Mouse (Mus musculus): Measurements from ENCODE around the gene Crygb. TPM values are rescaled to one million over a fixed set of nuclear protein-coding genes. Genes with fewer than 3 reads are reported as not detected.
"Not testable (repeated sequence)": the region's sequence is repeated elsewhere in the genome, so short reads cannot be mapped to it uniquely, and the experiment has no call there.

The Crygb gene
- polyA plus RNA-seq, 1 experiment, result not detected

- Histone ChIP-seq H3K36me3 (ENCODE audit: control insufficient read depth) (no peaks in the 10 kb centered on the region), H3K9me3 (ENCODE audit: control insufficient read depth, low read length) (no peaks in the 10 kb centered on the region), H3K4me1 (ENCODE audit: control insufficient read depth) (no peaks in the 10 kb centered on the region), H3K4me3 (replicated peaks) (no peak overlapping the region), H3K27me3 (ENCODE audit: control insufficient read depth) (no peaks in the 10 kb centered on the region)
- TF ChIP-seq GATA1 (IDR thresholded peaks at IDR 0.05; ENCODE audit: low read length), result no peak
- TF ChIP-seq TAL1 (IDR thresholded peaks at IDR 0.05; ENCODE audit: low read length), result no peak
These were observed 6.7 kb upstream of the Crygb start for GRCm38 (mm10) chr1:65088567-65089356.

GRCm38 (mm10) chr1:65075607-65076006, 6.5 kb downstream of the Crygb start:
- Histone ChIP-seq H3K9me3 (ENCODE audit: control insufficient read depth, low read length) (no peaks in the 10 kb centered on the region), H3K4me3 (replicated peaks) (no peak overlapping the region), H3K36me3 (ENCODE audit: control insufficient read depth) (no peaks in the 10 kb centered on the region), H3K4me1 (ENCODE audit: control insufficient read depth) (no peaks in the 10 kb centered on the region), H3K27me3 (ENCODE audit: control insufficient read depth) (no peaks in the 10 kb centered on the region)
- TF ChIP-seq GATA1 (IDR thresholded peaks at IDR 0.05; ENCODE audit: low read length), result no peak

DNA sequence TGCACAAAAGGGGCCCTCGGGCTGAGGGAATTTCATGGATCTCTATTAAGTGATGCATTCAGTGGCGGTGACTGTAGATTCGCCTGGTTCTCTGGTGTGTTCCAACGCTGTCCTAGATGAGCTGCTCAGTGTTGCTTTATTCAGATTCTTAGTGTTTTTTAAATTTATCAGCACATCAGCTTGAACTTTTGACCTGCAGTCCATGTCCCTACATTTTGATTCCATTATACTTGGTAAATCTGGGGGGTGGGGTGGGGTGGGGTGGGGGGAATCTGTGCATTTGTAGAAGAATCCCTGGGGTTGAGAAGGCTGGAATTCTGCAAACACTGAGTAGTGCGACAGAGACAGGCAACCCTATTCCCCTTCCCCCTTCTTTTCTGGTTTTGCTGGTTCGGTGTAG, 8.5 kb downstream of the Crygb start, which contains the start of gene Crygc:
Gene Crygc (minus strand): TSS at position 101 of the 400 bp plus-strand sequence.
- Histone ChIP-seq H3K9me3 (ENCODE audit: control insufficient read depth, low read length) (no peaks in the 10 kb centered on the region), H3K36me3 (ENCODE audit: control insufficient read depth) (no peaks in the 10 kb centered on the region)

DNA sequence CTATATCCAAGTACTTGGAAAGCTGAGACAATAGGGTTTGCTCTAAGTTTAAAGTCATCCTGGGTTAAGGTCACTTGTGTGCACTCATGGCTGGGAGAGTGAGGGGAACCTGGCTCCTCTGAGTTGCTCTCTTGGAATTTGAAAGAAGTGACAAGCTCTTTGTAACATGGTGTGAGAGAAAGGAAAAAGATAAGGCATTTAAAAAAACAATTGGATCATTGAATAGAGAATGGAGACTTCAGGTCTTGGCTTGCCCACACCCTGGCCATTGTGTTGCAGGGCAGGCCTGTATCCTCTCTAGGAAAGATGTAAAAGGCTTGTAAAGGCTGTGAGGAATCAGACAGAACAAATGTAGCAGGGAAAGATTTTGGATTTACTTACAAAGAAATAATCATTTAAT, 14.2 kb downstream of the Crygb start:
- H3K4me1 ChIP-seq (ENCODE audit: control insufficient read depth), result no peaks in the 10 kb centered on the region
- H3K4me3 ChIP-seq (replicated peaks), result no peak overlapping the region
- H3K36me3 ChIP-seq (ENCODE audit: control insufficient read depth), result no peaks in the 10 kb centered on the region
- no peaks in the 10 kb centered on the region; the same call in 1 of the 2 replicates for H3K9me3 ChIP-seq (ENCODE audit: control insufficient read depth, low read length)
- TF ChIP-seq TAL1 (IDR thresholded peaks at IDR 0.05; ENCODE audit: low read length) (no peak), GATA1 (IDR thresholded peaks at IDR 0.05; ENCODE audit: low read length) (no peak)
- H3K27me3 ChIP-seq (ENCODE audit: control insufficient read depth), result no peaks in the 10 kb centered on the region

More for the DNA sequence above, 8.5 kb downstream of the Crygb start, which contains the start of gene Crygc:
- Histone ChIP-seq H3K4me1 (ENCODE audit: control insufficient read depth) (no peaks in the 10 kb centered on the region), H3K4me3 (replicated peaks) (no peak within 1 kb of the TSS), H3K27me3 (ENCODE audit: control insufficient read depth) (no peaks in the 10 kb centered on the region)
- TF ChIP-seq GATA1 (IDR thresholded peaks at IDR 0.05; ENCODE audit: low read length) (no peak), TAL1 (IDR thresholded peaks at IDR 0.05; ENCODE audit: low read length) (no peak)

GRCm38 (mm10) chr1:65064201-65064600, 17.9 kb downstream of the Crygb start:
- no peaks in the 10 kb centered on the region for H3K4me1 ChIP-seq (ENCODE audit: control insufficient read depth)

DNA sequence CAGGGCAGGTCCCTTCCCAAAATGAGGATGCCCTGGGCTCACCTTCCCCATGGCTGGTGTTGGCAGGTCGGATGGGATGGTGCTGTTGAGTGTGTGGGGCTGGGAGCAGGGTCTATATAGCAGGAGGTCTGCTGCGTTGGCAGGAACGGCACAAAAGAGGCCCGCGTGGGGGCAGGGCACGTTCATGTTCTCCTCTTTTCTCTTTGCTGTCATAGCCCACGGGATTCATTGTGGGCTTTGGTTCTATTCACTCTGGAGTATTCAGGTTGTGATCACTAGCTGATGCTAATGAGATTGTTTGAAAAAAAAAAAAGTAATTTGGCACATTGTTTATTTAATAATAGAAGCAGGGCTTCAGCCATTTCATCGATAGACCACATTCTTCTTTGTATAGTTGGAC, 18.7 kb downstream of the Crygb start, which contains the start of gene Crygd:
Gene Crygd (minus strand): TSS at position 101 of the 400 bp plus-strand sequence.
- H3K9me3 ChIP-seq (ENCODE audit: control insufficient read depth, low read length), result no peaks in the 10 kb centered on the region; the same call in 1 of the 2 replicates
- no peaks in the 10 kb centered on the region for H3K36me3 ChIP-seq (ENCODE audit: control insufficient read depth)
- no peak for TF ChIP-seq GATA1 (IDR thresholded peaks at IDR 0.05; ENCODE audit: low read length)
- no peak for TF ChIP-seq TAL1 (IDR thresholded peaks at IDR 0.05; ENCODE audit: low read length)
- H3K4me1 ChIP-seq (ENCODE audit: control insufficient read depth), result no peaks in the 10 kb centered on the region
- no peak within 1 kb of the TSS for H3K4me3 ChIP-seq (replicated peaks)
- no peaks in the 10 kb centered on the region for H3K27me3 ChIP-seq (ENCODE audit: control insufficient read depth)

More at GRCm38 (mm10) chr1:65064201-65064600, 17.9 kb downstream of the Crygb start:
- Histone ChIP-seq H3K9me3 (ENCODE audit: control insufficient read depth, low read length) (no peaks in the 10 kb centered on the region; the same call in 1 of the 2 replicates), H3K27me3 (ENCODE audit: control insufficient read depth) (no peaks in the 10 kb centered on the region), H3K4me3 (replicated peaks) (no peak overlapping the region), H3K36me3 (ENCODE audit: control insufficient read depth) (no peaks in the 10 kb centered on the region)
- no peak for TF ChIP-seq TAL1 (IDR thresholded peaks at IDR 0.05; ENCODE audit: low read length)
- TF ChIP-seq GATA1 (IDR thresholded peaks at IDR 0.05; ENCODE audit: low read length), result no peak

DNA sequence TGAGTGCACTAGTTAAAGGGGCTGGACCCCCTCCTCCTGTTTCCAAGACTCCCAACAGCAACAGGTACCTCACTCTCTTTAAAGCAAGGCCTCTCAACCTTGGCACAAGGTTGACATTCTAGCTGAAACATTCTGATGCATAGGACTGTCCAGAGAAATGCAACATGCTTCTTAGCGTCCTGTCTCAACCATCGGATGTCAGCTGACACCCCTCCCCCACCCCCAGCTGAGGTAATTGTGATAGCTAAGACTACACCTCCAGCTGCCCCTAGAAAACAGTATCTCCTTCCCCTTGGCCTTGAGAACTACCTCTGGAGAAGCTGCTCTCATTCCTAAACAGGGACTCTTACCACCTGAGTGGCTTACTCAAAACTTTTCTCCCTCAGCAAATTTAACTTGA, 29.9 kb downstream of the Crygb start:
- H3K4me1 ChIP-seq (ENCODE audit: control insufficient read depth), result no peaks in the 10 kb centered on the region
- TF ChIP-seq GATA1 (IDR thresholded peaks at IDR 0.05; ENCODE audit: low read length), result no peak
- TF ChIP-seq TAL1 (IDR thresholded peaks at IDR 0.05; ENCODE audit: low read length), result no peak
- H3K27me3 ChIP-seq (ENCODE audit: control insufficient read depth), result no peaks in the 10 kb centered on the region
- H3K9me3 ChIP-seq (ENCODE audit: control insufficient read depth, low read length), result no peaks in the 10 kb centered on the region
- H3K4me3 ChIP-seq (replicated peaks), result no peak overlapping the region
- no peaks in the 10 kb centered on the region for H3K36me3 ChIP-seq (ENCODE audit: control insufficient read depth)

GRCm38 (mm10) chr1:65051696-65052095, 30.4 kb downstream of the Crygb start:
- H3K4me3 ChIP-seq (replicated peaks), result no peak overlapping the region
- TF ChIP-seq GATA1 (IDR thresholded peaks at IDR 0.05; ENCODE audit: low read length) (no peak), TAL1 (IDR thresholded peaks at IDR 0.05; ENCODE audit: low read length) (no peak)
- no peaks in the 10 kb centered on the region for H3K4me1 ChIP-seq (ENCODE audit: control insufficient read depth)
- H3K27me3 ChIP-seq (ENCODE audit: control insufficient read depth), result no peaks in the 10 kb centered on the region
- H3K9me3 ChIP-seq (ENCODE audit: control insufficient read depth, low read length), result no peaks in the 10 kb centered on the region
- no peaks in the 10 kb centered on the region for H3K36me3 ChIP-seq (ENCODE audit: control insufficient read depth)

DNA sequence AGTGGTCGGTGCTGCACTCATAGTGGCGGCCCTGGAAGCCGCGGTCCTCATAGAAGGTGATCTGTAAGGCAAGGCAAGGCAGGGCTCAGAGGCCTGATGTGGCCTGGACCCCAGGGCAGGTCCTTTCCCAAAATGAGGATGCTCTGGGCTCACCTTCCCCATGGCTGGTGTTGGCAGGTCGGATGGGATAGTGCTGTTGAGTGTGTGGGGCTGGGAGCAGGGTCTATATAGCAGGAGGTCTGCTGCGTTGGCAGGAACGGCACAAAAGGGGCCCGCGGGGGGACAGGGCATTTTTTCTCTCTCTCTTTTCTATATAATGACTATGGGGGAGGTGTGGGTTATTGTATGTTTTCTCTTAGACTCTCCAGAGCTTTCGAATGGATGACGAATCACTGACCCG, 31.1 kb downstream of the Crygb start, which contains the start of gene Cryge:
Gene Cryge (minus strand): TSS at position 198 of the 400 bp plus-strand sequence.
- not testable (repeated sequence) for H3K4me1 ChIP-seq (ENCODE audit: control insufficient read depth); H3K27me3 ChIP-seq (ENCODE audit: control insufficient read depth); H3K4me3 ChIP-seq (replicated peaks); H3K9me3 ChIP-seq (ENCODE audit: control insufficient read depth, low read length); H3K36me3 ChIP-seq (ENCODE audit: control insufficient read depth)

All from erythroblast, embryonic 14.5 days (primary cell).